Mouse (Mus musculus): Measurements from ENCODE around the gene Cavin2. TPM values are rescaled to one million over a fixed set of nuclear protein-coding genes. Genes with fewer than 3 reads are reported as not detected.

The Cavin2 gene
- polyA plus RNA-seq, 1 experiment from 2014 or later = 46.1 TPM

- WGBS = 88% methylated on average over 7 of the region's 7 CpGs
- ATAC-seq (ENCODE audit: low FRiP score, low TSS enrichment) (no peak), DNase-seq (ENCODE audit: low spot score) (no peak)
- Histone ChIP-seq H3K9ac (ENCODE audit: low read length) (no peak overlapping the region), H3K9me3 (ENCODE audit: control insufficient read depth, low read length) (no peaks in the 10 kb centered on the region), H3K36me3 (ENCODE audit: control insufficient read depth, insufficient read depth, low read length) (no peaks in the 10 kb centered on the region), H3K4me2 (replicated peaks; ENCODE audit: low read depth) (no peak overlapping the region), H3K27ac (replicated peaks) (no peak overlapping the region), H3K4me3 (ENCODE audit: low read depth, low read length) (no peak overlapping the region), H3K27me3 (ENCODE audit: control insufficient read depth, insufficient read depth, low read length) (no peaks in the 10 kb centered on the region), H3K4me1 (replicated peaks; ENCODE audit: control insufficient read depth, insufficient read depth) (no peaks in the 10 kb centered on the region)
- TF ChIP-seq EP300 (optimal IDR thresholded peaks at IDR 0.05) (no peak), CTCF (IDR thresholded peaks at IDR 0.05; ENCODE audit: low read depth) (no peak)
Observed at GRCm38 (mm10) chr1:51348631-51349030, 59.7 kb downstream of the Cavin2 start.

GRCm38 (mm10) chr1:51349291-51349967 lies 60.5 kb downstream of the Cavin2 start:
- WGBS = 67% methylated on average over 7 of the region's 7 CpGs
- H3K9me3 ChIP-seq (ENCODE audit: control insufficient read depth, low read length) = no peaks in the 10 kb centered on the region

More at GRCm38 (mm10) chr1:51349291-51349967, 60.5 kb downstream of the Cavin2 start:
- ATAC-seq (ENCODE audit: low FRiP score, low TSS enrichment) = no peak
- Histone ChIP-seq H3K4me3 (ENCODE audit: low read depth, low read length) (no peak overlapping the region), H3K27me3 (ENCODE audit: control insufficient read depth, insufficient read depth, low read length) (no peaks in the 10 kb centered on the region), H3K9ac (ENCODE audit: low read length) (no peak overlapping the region), H3K4me1 (replicated peaks; ENCODE audit: control insufficient read depth, insufficient read depth) (no peaks in the 10 kb centered on the region), H3K27ac (replicated peaks) (no peak overlapping the region), H3K4me2 (replicated peaks; ENCODE audit: low read depth) (no peak overlapping the region), H3K36me3 (ENCODE audit: control insufficient read depth, insufficient read depth, low read length) (no peaks in the 10 kb centered on the region)
- DNase-seq (ENCODE audit: low spot score) = no peak
- TF ChIP-seq CTCF (IDR thresholded peaks at IDR 0.05; ENCODE audit: low read depth) = no peak
- TF ChIP-seq EP300 (optimal IDR thresholded peaks at IDR 0.05) = no peak

Other genes with a start within 250 kb of the Cavin2 start
- gene Nabp1, start 189.3 kb downstream of the Cavin2 start, polyA plus RNA-seq (2015; fragmentation: Nextera tagmentation; extraction: Ambion mirVana) = 12.7 and 12.8 TPM in 2 replicates